8 mouse cellular contexts compared by ENCODE assay signal in genomic region chr13:14062209-14063012, GRCm38 (mm10). TPM values are rescaled to one million over a fixed set of nuclear protein-coding genes. Genes with fewer than 3 reads are reported as not detected.
DNase-seq lines count a peak whose midpoint lies in the region; ATAC-seq lines count a peak whose summit lies in the region.

No protein-coding gene starts in this region.

- H3K4me1 ChIP-seq in heart, embryonic 16.5 days (ENCODE audit: control insufficient read depth, insufficient read depth, low read length) = peaks cover 14% of the 10 kb centered on the region
- H3K4me1 ChIP-seq in midbrain, embryonic 10.5 days = peaks cover 28% of the 10 kb centered on the region

- 4% methylated on average over 11 of the region's 11 CpGs for WGBS in heart, embryonic 16.5 days
- 8% methylated on average over 11 of the region's 11 CpGs for WGBS in midbrain, embryonic 10.5 days

- H3K4me2 ChIP-seq in heart, embryonic 16.5 days (ENCODE audit: low read depth, low read length) = peak overlapping the region; percentile 81

- peak overlapping the region; percentile 83 for H3K9ac ChIP-seq in heart, embryonic 16.5 days (ENCODE audit: low read length)

- peak; percentile 7 for DNase-seq in layer of hippocampus, adult 9-10 months (ENCODE audit: low spot score)
- no peak for DNase-seq in layer of hippocampus, postnatal 36 days
- DNase-seq in midbrain, embryonic 10.5 days (ENCODE audit: low spot score) = no peak
- DNase-seq in ovary, adult 18-20 months (ENCODE audit: low spot score) = no peak
- no peak for DNase-seq in adrenal gland, adult 8-10 months
- DNase-seq in layer of hippocampus, adult 9-11 months = no peak

- peak overlapping the region; percentile 78 for H3K4me3 ChIP-seq in heart, embryonic 16.5 days (ENCODE audit: low read length)
- peak overlapping the region; percentile 98 for H3K4me3 ChIP-seq in midbrain, embryonic 10.5 days

- no peaks in the 10 kb centered on the region for H3K9me3 ChIP-seq in heart, embryonic 16.5 days (replicated peaks; ENCODE audit: control insufficient read depth, low read length)
- no peaks in the 10 kb centered on the region for H3K9me3 ChIP-seq in midbrain, embryonic 10.5 days (replicated peaks)

- H3K36me3 ChIP-seq in heart, embryonic 16.5 days (ENCODE audit: control insufficient read depth, insufficient read depth) = peaks cover 3% of the 10 kb centered on the region
- peaks cover 33% of the 10 kb centered on the region for H3K36me3 ChIP-seq in midbrain, embryonic 10.5 days

- H3K27ac ChIP-seq in heart, embryonic 16.5 days (ENCODE audit: low read length) = peak overlapping the region; percentile 97
- peak overlapping the region; percentile 91 for H3K27ac ChIP-seq in midbrain, embryonic 10.5 days (replicated peaks)

- peak; percentile 16 for ATAC-seq in activated CD4-positive, CD25-positive, alpha-beta regulatory T cell, adult 4 months
- ATAC-seq in heart, embryonic 16.5 days (replicated peaks; ENCODE audit: extremely low read depth, insufficient read depth, low FRiP score) = no peak

- H3K27me3 ChIP-seq in heart, embryonic 16.5 days (ENCODE audit: control insufficient read depth, insufficient read depth, low read length) = no peaks in the 10 kb centered on the region
- H3K27me3 ChIP-seq in midbrain, embryonic 10.5 days (ENCODE audit: low read depth, poor library complexity, severe bottlenecking) = no peaks in the 10 kb centered on the region

RNA-seq across cellular contexts. Expression of gene Arid4b, which starts 0.6 kb away (rescaled TPM):
- 10 to 100 TPM; 49.9 to 56.4 TPM for total RNA-seq in layer of hippocampus, postnatal 36 days (2021)
- 10 to 100 TPM; 61.0 to 75.1 TPM for polyA plus RNA-seq in activated CD4-positive, CD25-positive, alpha-beta regulatory T cell, adult 4 months (2017; shearing (Covaris generic))
- polyA plus RNA-seq in heart, embryonic 16.5 days (2015; fragmentation: Nextera tagmentation; extraction: Ambion mirVana) = 39.5 and 46.7 TPM in 2 replicates
- polyA plus RNA-seq in midbrain, embryonic 10.5 days (2016; fragmentation: Nextera tagmentation; extraction: Ambion mirVana) = 63.3 and 77.4 TPM in 2 replicates
- 10 to 100 TPM; 35.2 to 54.4 (median 42.0) TPM for total RNA-seq in adrenal gland, adult 8-10 months (2022)

RNA-seq across cellular contexts. Expression of gene Ggps1, which starts 0.9 kb away (rescaled TPM):
- total RNA-seq in layer of hippocampus, postnatal 36 days (2021) = 10 to 100 TPM; 59.3 to 62.8 TPM
- 100 to 1,000 TPM in 1 of 2 experiments, 10 to 100 TPM in 1; 91.7 to 103 TPM for polyA plus RNA-seq in activated CD4-positive, CD25-positive, alpha-beta regulatory T cell, adult 4 months (2017; shearing (Covaris generic))
- 38.0 and 43.8 TPM in 2 replicates for polyA plus RNA-seq in heart, embryonic 16.5 days (2015; fragmentation: Nextera tagmentation; extraction: Ambion mirVana)
- polyA plus RNA-seq in midbrain, embryonic 10.5 days (2016; fragmentation: Nextera tagmentation; extraction: Ambion mirVana) = 58.7 and 67.4 TPM in 2 replicates
- total RNA-seq in adrenal gland, adult 8-10 months (2022) = 10 to 100 TPM; 38.3 to 58.2 (median 43.5) TPM

RNA-seq across cellular contexts. Expression of gene Tbce, which starts 23.0 kb away (rescaled TPM):
- total RNA-seq in layer of hippocampus, postnatal 36 days (2021) = 10 to 100 TPM; 72.7 to 79.5 TPM
- 10 to 100 TPM; 75.9 to 78.6 TPM for polyA plus RNA-seq in activated CD4-positive, CD25-positive, alpha-beta regulatory T cell, adult 4 months (2017; shearing (Covaris generic))
- polyA plus RNA-seq in heart, embryonic 16.5 days (2015; fragmentation: Nextera tagmentation; extraction: Ambion mirVana) = 35.4 and 39.4 TPM in 2 replicates
- polyA plus RNA-seq in midbrain, embryonic 10.5 days (2016; fragmentation: Nextera tagmentation; extraction: Ambion mirVana) = 50.9 and 65.6 TPM in 2 replicates
- 10 to 100 TPM; 40.3 to 86.9 (median 59.4) TPM for total RNA-seq in adrenal gland, adult 8-10 months (2022)
